24 mouse cellular contexts compared by ENCODE assay signal in the genomic region with DNA sequence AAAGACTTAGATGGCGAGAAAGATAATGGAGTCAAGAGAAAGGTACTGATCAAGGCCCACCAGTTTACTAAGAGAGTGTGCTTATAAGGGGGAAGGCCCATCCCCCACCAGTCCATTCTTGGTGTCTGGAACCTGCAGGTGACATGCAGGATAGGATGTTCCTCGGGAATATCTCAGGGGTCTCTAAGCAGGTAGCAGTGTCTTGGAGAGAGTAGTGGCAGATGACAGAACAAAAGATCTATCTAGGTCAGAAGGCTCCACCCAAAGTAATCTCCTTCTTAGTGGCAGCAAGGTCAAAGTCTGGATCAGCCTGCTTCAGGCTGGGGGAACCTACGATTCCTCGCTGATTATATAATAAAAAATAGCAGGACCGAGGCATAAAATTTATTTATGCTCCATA.
"Had no signal": no experiment of that assay in that cellular context is flagged by ENCODE, and none has a peak within 500 bp of the region (broad histone marks: within the 10 kb centered on the region; RNA-seq: fewer than 3 reads in every experiment).

No protein-coding gene starts in this region.

- H3K4me1 ChIP-seq: embryonic facial prominence, embryonic 10.5 days; embryonic facial prominence, embryonic 12.5 days; embryonic facial prominence, embryonic 13.5 days; embryonic facial prominence, embryonic 15.5 days; forebrain, embryonic 10.5 days; forebrain, embryonic 12.5 days; forebrain, embryonic 13.5 days; forebrain, embryonic 15.5 days; heart, embryonic 10.5 days had no signal

- H3K27ac ChIP-seq: embryonic facial prominence, embryonic 10.5 days; embryonic facial prominence, embryonic 12.5 days; embryonic facial prominence, embryonic 13.5 days; embryonic facial prominence, embryonic 15.5 days; forebrain, embryonic 10.5 days; forebrain, embryonic 12.5 days; forebrain, embryonic 13.5 days; forebrain, embryonic 15.5 days; gastrocnemius, adult 2 months; heart, adult 2 months; heart, embryonic 10.5 days had no signal

- H3K9ac ChIP-seq: embryonic facial prominence, embryonic 12.5 days; embryonic facial prominence, embryonic 13.5 days; embryonic facial prominence, embryonic 15.5 days; forebrain, embryonic 12.5 days; forebrain, embryonic 13.5 days; forebrain, embryonic 15.5 days; forebrain, postnatal 0 days had no signal

- H3K9me3 ChIP-seq: embryonic facial prominence, embryonic 12.5 days; embryonic facial prominence, embryonic 15.5 days; forebrain, embryonic 12.5 days; heart, embryonic 10.5 days had no signal

- H3K36me3 ChIP-seq: embryonic facial prominence, embryonic 10.5 days; embryonic facial prominence, embryonic 12.5 days; embryonic facial prominence, embryonic 13.5 days; embryonic facial prominence, embryonic 15.5 days; forebrain, embryonic 10.5 days; forebrain, embryonic 12.5 days; forebrain, embryonic 15.5 days; heart, embryonic 10.5 days had no signal

- DNase-seq: cerebellum, postnatal 10 days; cerebellum, postnatal 14 days; cerebellum, postnatal 25 days; cerebellum, postnatal 36 days; embryo, embryonic 11 days; forebrain, postnatal 0 days; gastrocnemius, adult 2 months; gastrocnemius, postnatal 10 days; gastrocnemius, postnatal 14 days; gastrocnemius, postnatal 25 days; gastrocnemius, postnatal 36 days; heart, adult 11 months; heart, adult 18-20 months; heart, adult 2 months had no signal

- H3K4me3 ChIP-seq: embryonic facial prominence, embryonic 10.5 days; embryonic facial prominence, embryonic 12.5 days; embryonic facial prominence, embryonic 13.5 days; embryonic facial prominence, embryonic 15.5 days; erythroblast, embryonic 14.5 days; forebrain, embryonic 10.5 days; forebrain, embryonic 12.5 days; forebrain, embryonic 13.5 days; forebrain, embryonic 15.5 days; gastrocnemius, adult 2 months; heart, adult 2 months; heart, embryonic 10.5 days had no signal
